Mouse (Mus musculus): Measurements from ENCODE around the gene Lpgat1.

GRCm38 (mm10) chr1:191780470-191780869, 62.8 kb downstream of the Lpgat1 start:
- TF ChIP-seq EP300 (IDR thresholded peaks at IDR 0.05) = no peak
- no peak for TF ChIP-seq CTCF (IDR thresholded peaks at IDR 0.05)

All from lung, postnatal 0 days (tissue).